ENCODE assay signal across 22 mouse cellular contexts in the genomic region with DNA sequence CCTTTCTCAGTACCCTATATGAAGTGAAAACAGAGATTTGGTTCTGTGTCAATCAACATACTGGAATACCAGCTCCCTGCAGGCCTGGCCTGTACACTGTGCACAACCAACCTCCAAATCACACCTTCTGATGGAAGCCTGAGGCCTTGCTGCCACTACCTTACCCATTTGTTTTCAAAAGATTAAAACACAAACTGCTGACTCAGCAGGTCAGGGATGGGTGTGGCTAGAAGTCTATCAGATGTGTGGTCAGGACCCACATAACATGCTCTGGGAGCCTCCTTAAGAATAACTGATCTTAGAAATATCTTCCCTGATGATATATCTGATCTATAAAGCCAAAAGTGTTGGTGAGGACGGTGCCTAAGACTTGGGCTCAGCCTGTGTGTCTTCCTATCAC.
DNase-seq lines count a peak whose midpoint lies in the region; ATAC-seq and TF ChIP-seq lines count a peak whose summit lies in the region.
"Had no signal": no experiment of that assay in that cellular context is flagged by ENCODE, and none has a peak within 500 bp of the region (broad histone marks: within the 10 kb centered on the region; RNA-seq: fewer than 3 reads in every experiment).

No protein-coding gene starts in this region.

- WGBS in embryonic facial prominence, embryonic 10.5 days = 95% methylated on average over 1 of the region's 1 CpGs

- H3K4me3 ChIP-seq in ES-E14 (ENCODE audit: insufficient read depth in 1 of 2, low read depth in 1 of 2, low read length in 2 of 2, poor library complexity in 1 of 2, severe bottlenecking in 1 of 2) = no peak overlapping the region
- no peak overlapping the region for H3K4me3 ChIP-seq in embryonic facial prominence, embryonic 10.5 days
- H3K4me3 ChIP-seq: hindbrain, embryonic 10.5 days; hindbrain, embryonic 13.5 days; intestine, embryonic 15.5 days had no signal

- H3K27me3 ChIP-seq in embryonic facial prominence, embryonic 10.5 days (replicated peaks; ENCODE audit: low read depth, poor library complexity, severe bottlenecking) = 0 out of 2 replicates have a peak, but pooled peaks cover 4% of the 10 kb centered on the region
- H3K27me3 ChIP-seq: hindbrain, embryonic 13.5 days; intestine, embryonic 15.5 days had no signal

- H3K9me3 ChIP-seq in ES-E14 (ENCODE audit: control insufficient read depth, insufficient read depth, low read depth, low read length) = no peaks in the 10 kb centered on the region
- no peaks in the 10 kb centered on the region for H3K9me3 ChIP-seq in embryonic facial prominence, embryonic 10.5 days
- H3K9me3 ChIP-seq: hindbrain, embryonic 10.5 days; hindbrain, embryonic 13.5 days; intestine, embryonic 15.5 days had no signal

- 0 out of 4 replicates have a peak, but pooled peaks cover 0 to 6% of the 10 kb centered on the region in 2 experiments for H3K4me1 ChIP-seq in ES-E14 (ENCODE audit: control insufficient read depth in 2 of 2, insufficient read depth in 2 of 2, low read length in 2 of 2, poor library complexity in 1 of 2)
- H3K4me1 ChIP-seq in embryonic facial prominence, embryonic 10.5 days = peaks cover 50% of the 10 kb centered on the region
- H3K4me1 ChIP-seq: intestine, embryonic 15.5 days had no signal

- no peak for ATAC-seq in erythroblast, adult 5-6 weeks (replicated peaks; ENCODE audit: low FRiP score, poor library complexity, severe bottlenecking)
- ATAC-seq: CD4-positive, CD25-positive, alpha-beta regulatory T cell, adult 4 months; forebrain, embryonic 14.5 days; hindbrain, embryonic 16.5 days; intestine, embryonic 15.5 days had no signal

- in situ Hi-C loops in ES-E14 (cut with MboI; ENCODE audit: low sequenced_read_pairs in 2 of 2, unreplicated experiment in 2 of 2) = no loop called here

- no peaks in the 10 kb centered on the region for H3K36me3 ChIP-seq in ES-E14 (ENCODE audit: control insufficient read depth, insufficient read depth, low read length, poor library complexity, severe bottlenecking)
- H3K36me3 ChIP-seq in embryonic facial prominence, embryonic 10.5 days (replicated peaks) = no peaks in the 10 kb centered on the region
- H3K36me3 ChIP-seq: G1E; hindbrain, embryonic 10.5 days; hindbrain, embryonic 13.5 days; intestine, embryonic 15.5 days had no signal

- DNase-seq in heart, adult 11 months = peak; percentile 66
- no peak for DNase-seq in heart, postnatal 4 days
- no peak for DNase-seq in ES-E14 (ENCODE audit: low read depth, low spot score)
- peak; percentile 3 for DNase-seq in embryonic facial prominence, embryonic 10.5 days (ENCODE audit: low spot score)
- no peak for DNase-seq in retina, embryonic 14.5 days (ENCODE audit: low spot score)
- DNase-seq: adrenal gland, adult 2 months; adrenal gland, postnatal 14 days; cerebellum, adult 11-12 months; cerebellum, adult 8-10 months; cerebellum, postnatal 10 days; cerebellum, postnatal 36 days; embryo, embryonic 11 days; gastrocnemius, postnatal 36 days; kidney, adult 11 months had no signal

- no peak overlapping the region for H3K9ac ChIP-seq in ES-E14 (ENCODE audit: insufficient read depth, low read depth, low read length, poor library complexity, severe bottlenecking)
- H3K9ac ChIP-seq: hindbrain, embryonic 13.5 days; intestine, embryonic 15.5 days had no signal

- H3K27ac ChIP-seq in ES-E14 (ENCODE audit: insufficient read depth, low read depth, low read length, poor library complexity, severe bottlenecking) = no peak overlapping the region
- no peak overlapping the region for H3K27ac ChIP-seq in embryonic facial prominence, embryonic 10.5 days (replicated peaks)
- H3K27ac ChIP-seq: hindbrain, embryonic 13.5 days; intestine, embryonic 15.5 days had no signal

TF ChIP-seq in ES-E14, 5 proteins besides CTCF, POLR2A, EP300 and RAD21:
- TF ChIP-seq MAFK (IDR thresholded peaks at IDR 0.05; ENCODE audit: insufficient read depth, low read depth, low read length) (peak; percentile 97), ZNF384 (IDR thresholded peaks at IDR 0.05; ENCODE audit: low read depth, low read length) (no peak), ZC3H11A (IDR thresholded peaks at IDR 0.05; ENCODE audit: borderline replicate concordance, low read depth, low read length) (no peak), CHD2 (IDR thresholded peaks at IDR 0.05; ENCODE audit: low read depth, low read length) (no peak)

Comparison
In these comparisons a context has a peak if more than half of its experiments do, and no peak if none do; other contexts are left out.
1. DNase-seq: peak in heart, adult 11 months (single experiment) and embryonic facial prominence, embryonic 10.5 days (single experiment); none in heart, postnatal 4 days (single experiment), ES-E14 (single experiment) and retina, embryonic 14.5 days (single experiment).